Mouse (Mus musculus): ENCODE results near the gene Maneal. TPM values are rescaled to one million over a fixed set of nuclear protein-coding genes. Genes with fewer than 3 reads are reported as not detected.

Maneal gene
- polyA plus RNA-seq, 1 experiment from 2014 or later: 0.71 TPM

DNA sequence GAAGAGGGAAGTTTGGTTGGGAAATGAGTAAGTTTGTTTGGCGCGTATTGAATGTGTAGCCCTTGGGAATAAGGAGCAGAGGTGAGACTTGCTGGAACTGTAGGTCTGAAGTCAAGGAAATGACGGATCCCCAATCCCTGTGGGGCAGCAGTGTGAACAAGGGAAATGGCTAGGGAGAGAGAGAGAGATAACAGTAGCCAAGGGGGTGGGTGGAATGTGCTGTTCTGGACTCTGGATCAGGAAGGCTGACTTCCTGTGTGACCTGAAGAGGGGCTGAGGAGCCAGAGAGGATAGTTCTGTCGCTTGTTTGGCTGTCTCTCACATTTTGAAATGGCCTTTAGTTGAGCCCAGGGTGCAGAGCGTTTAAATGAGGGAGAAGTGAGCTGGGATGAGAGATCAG, 53.5 kb downstream of the Maneal start:
- 76% methylated on average over 5 of the region's 5 CpGs for WGBS
- H3K4me1 ChIP-seq: peaks cover 13% of the 10 kb centered on the region
- no peaks in the 10 kb centered on the region for H3K27me3 ChIP-seq
- no peak overlapping the region for H3K4me2 ChIP-seq
- H3K4me3 ChIP-seq (replicated peaks): no peak overlapping the region
- no peaks in the 10 kb centered on the region for H3K9me3 ChIP-seq (replicated peaks)
- H3K27ac ChIP-seq: no peak overlapping the region
- peaks cover 56% of the 10 kb centered on the region for H3K36me3 ChIP-seq
- ATAC-seq (replicated peaks; ENCODE audit: low FRiP score): no peak
- no peak overlapping the region for H3K9ac ChIP-seq

Other genes starting within 250 kb of the Maneal start
- gene Pou3f1, start 205.4 kb downstream of the Maneal start, polyA plus RNA-seq (2015; fragmentation: Nextera tagmentation; extraction: Ambion mirVana): 0.62 and 0.69 TPM in 2 replicates
- 78.5 and 81.9 TPM in 2 replicates for gene Utp11, start 168.6 kb downstream of the Maneal start, polyA plus RNA-seq (2015; fragmentation: Nextera tagmentation; extraction: Ambion mirVana)
- gene Fhl3, start 161.5 kb downstream of the Maneal start, polyA plus RNA-seq (2015; fragmentation: Nextera tagmentation; extraction: Ambion mirVana): 8.4 and 12.4 TPM in 2 replicates
- gene Sf3a3, start 147.4 kb downstream of the Maneal start, polyA plus RNA-seq (2015; fragmentation: Nextera tagmentation; extraction: Ambion mirVana): 171 and 175 TPM in 2 replicates
- gene Inpp5b, start 120.3 kb downstream of the Maneal start, polyA plus RNA-seq (2015; fragmentation: Nextera tagmentation; extraction: Ambion mirVana): 29.6 and 33.7 TPM in 2 replicates
- 14.2 and 15.5 TPM in 2 replicates for gene Mtf1, start 60.1 kb downstream of the Maneal start, polyA plus RNA-seq (2015; fragmentation: Nextera tagmentation; extraction: Ambion mirVana)
- 35.0 and 42.5 TPM in 2 replicates for gene Yrdc, start 11.5 kb downstream of the Maneal start, polyA plus RNA-seq (2015; fragmentation: Nextera tagmentation; extraction: Ambion mirVana)
- gene 1110065P20Rik, start 11.0 kb downstream of the Maneal start, polyA plus RNA-seq (2015; fragmentation: Nextera tagmentation; extraction: Ambion mirVana): 46.9 and 50.3 TPM in 2 replicates
- gene Epha10, start 18.7 kb upstream of the Maneal start, polyA plus RNA-seq (2015; fragmentation: Nextera tagmentation; extraction: Ambion mirVana): 0.10 and 0.21 TPM in 2 replicates
- 12.6 and 12.7 TPM in 2 replicates for gene 9930104L06Rik, start 74.9 kb upstream of the Maneal start, polyA plus RNA-seq (2015; fragmentation: Nextera tagmentation; extraction: Ambion mirVana)
- 149 and 151 TPM in 2 replicates for gene Cdca8, start 77.1 kb upstream of the Maneal start, polyA plus RNA-seq (2015; fragmentation: Nextera tagmentation; extraction: Ambion mirVana)
- gene Rspo1, start 124.3 kb upstream of the Maneal start, polyA plus RNA-seq (2015; fragmentation: Nextera tagmentation; extraction: Ambion mirVana): 30.9 and 32.4 TPM in 2 replicates
- 83.7 and 91.0 TPM in 2 replicates for gene Gnl2, start 154.4 kb upstream of the Maneal start, polyA plus RNA-seq (2015; fragmentation: Nextera tagmentation; extraction: Ambion mirVana)
- not detected in 2 replicates for gene Dnali1, start 203.5 kb upstream of the Maneal start, polyA plus RNA-seq (2015; fragmentation: Nextera tagmentation; extraction: Ambion mirVana)
- gene Snip1, start 204.5 kb upstream of the Maneal start, polyA plus RNA-seq (2015; fragmentation: Nextera tagmentation; extraction: Ambion mirVana): 29.0 and 31.0 TPM in 2 replicates
- gene Meaf6, start 223.0 kb upstream of the Maneal start, polyA plus RNA-seq (2015; fragmentation: Nextera tagmentation; extraction: Ambion mirVana): 64.1 and 67.8 TPM in 2 replicates

Measured in kidney, embryonic 15.5 days (tissue).